8 mouse cellular contexts compared by ENCODE assay signal in genomic region chr7:57509681-57510141, GRCm38 (mm10). TPM values are rescaled to one million over a fixed set of nuclear protein-coding genes. Genes with fewer than 3 reads are reported as not detected.
DNase-seq lines count a peak whose midpoint lies in the region; ATAC-seq and TF ChIP-seq lines count a peak whose summit lies in the region.

Gabra5 (minus strand) TSS chr7:57510059.

- peak; percentile 24 for DNase-seq in kidney, postnatal 0 days (ENCODE audit: low spot score)
- no peak for DNase-seq in kidney, adult 8-10 months
- DNase-seq in embryo, embryonic 9.5 days (ENCODE audit: extremely low spot score) = peak; percentile 74
- peak; percentile 71 for DNase-seq in hindbrain, embryonic 10.5 days (ENCODE audit: low spot score)
- peak; percentile 56 for DNase-seq in left cerebral cortex, postnatal 4 days
- peak; percentile 60 for DNase-seq in retina, postnatal 1 day
- no peak for DNase-seq in gastrocnemius, adult 8-10 months (ENCODE audit: low spot score in 2 of 2)
- no peak for DNase-seq in urinary bladder, postnatal 4 days (ENCODE audit: low spot score in 2 of 2)

- no peaks in the 10 kb centered on the region for H3K9me3 ChIP-seq in kidney, postnatal 0 days (replicated peaks; ENCODE audit: low read length)
- no peaks in the 10 kb centered on the region for H3K9me3 ChIP-seq in hindbrain, embryonic 10.5 days

- TF ChIP-seq CTCF in kidney, postnatal 0 days (IDR thresholded peaks at IDR 0.05; ENCODE audit: low read depth) = peak; percentile 29; the same call in 1 of the 2 replicates

- no peak within 1 kb of the TSS for H3K9ac ChIP-seq in kidney, postnatal 0 days (ENCODE audit: low read depth, low read length)

- no peak within 1 kb of the TSS for H3K27ac ChIP-seq in kidney, postnatal 0 days
- H3K27ac ChIP-seq in hindbrain, embryonic 10.5 days = no peak within 1 kb of the TSS

- no peaks in the 10 kb centered on the region; the same call in 1 of the 2 replicates for H3K4me1 ChIP-seq in kidney, postnatal 0 days (replicated peaks; ENCODE audit: insufficient read depth, low read length)
- H3K4me1 ChIP-seq in hindbrain, embryonic 10.5 days (replicated peaks) = peaks cover 16% of the 10 kb centered on the region

- peak; percentile 65 for ATAC-seq in kidney, postnatal 0 days (replicated peaks; ENCODE audit: low FRiP score, low read depth)

- H3K4me3 ChIP-seq in kidney, postnatal 0 days (replicated peaks; ENCODE audit: low read depth, low read length) = peak within 1 kb of the TSS; percentile 24
- H3K4me3 ChIP-seq in hindbrain, embryonic 10.5 days = peak within 1 kb of the TSS; percentile 58

- intact Hi-C loops in left cerebral cortex, postnatal 4 days (cut with DNase I) = loop anchor here (5.0 kb wide), 2 partner anchors 888 to 1573 kb away; no protein-coding TSS in a partner anchor

- peaks cover 33% of the 10 kb centered on the region for H3K27me3 ChIP-seq in kidney, postnatal 0 days (ENCODE audit: insufficient read depth, low read length)
- peaks cover 53% of the 10 kb centered on the region for H3K27me3 ChIP-seq in hindbrain, embryonic 10.5 days (ENCODE audit: insufficient read depth, poor library complexity, severe bottlenecking)

- H3K4me2 ChIP-seq in kidney, postnatal 0 days (ENCODE audit: low read length) = peak within 1 kb of the TSS; percentile 52

- no peaks in the 10 kb centered on the region for H3K36me3 ChIP-seq in kidney, postnatal 0 days (ENCODE audit: insufficient read depth, low read length)
- no peaks in the 10 kb centered on the region for H3K36me3 ChIP-seq in hindbrain, embryonic 10.5 days

- WGBS in kidney, postnatal 0 days = under 1% methylated on average over 51 of the region's 59 CpGs
- under 1% methylated on average over 59 of the region's 59 CpGs for WGBS in hindbrain, embryonic 10.5 days

RNA-seq across cellular contexts. Expression of gene Gabra5, which starts in this region (rescaled TPM):
- 0.08 and 0.13 TPM in 2 replicates for polyA plus RNA-seq in kidney, postnatal 0 days (2015; fragmentation: Nextera tagmentation; extraction: Ambion mirVana)
- polyA plus RNA-seq in hindbrain, embryonic 10.5 days (2016; fragmentation: Nextera tagmentation; extraction: Ambion mirVana) = 0.27 and 0.46 TPM in 2 replicates
- 100 to 1,000 TPM in 1 of 2 experiments, 10 to 100 TPM in 1; 95.9 to 111 TPM for total RNA-seq in left cerebral cortex, postnatal 4 days (2021)
- total RNA-seq in gastrocnemius, adult 8-10 months (2022) = not detected

Comparison
In these comparisons a context has a peak if more than half of its experiments do, and no peak if none do; other contexts are left out.
1. RNA of gene Gabra5 (total RNA-seq): 95.9 to 111 TPM in left cerebral cortex, postnatal 4 days; not detected in gastrocnemius, adult 8-10 months; every median in the first group is over 10 times any median in the second.
2. Peak in DNase-seq, ATAC-seq, H3K4me3 ChIP-seq and H3K4me2 ChIP-seq in kidney, postnatal 0 days; RNA of the gene not detected or under 1 TPM.
3. Peak in DNase-seq and H3K4me3 ChIP-seq in hindbrain, embryonic 10.5 days; RNA of the gene not detected or under 1 TPM.
4. DNase-seq: peak in embryo, embryonic 9.5 days (single experiment), left cerebral cortex, postnatal 4 days (single experiment) and retina, postnatal 1 day (single experiment); none in kidney, adult 8-10 months (0 of 2), gastrocnemius, adult 8-10 months (0 of 2) and urinary bladder, postnatal 4 days (0 of 2).